Mouse (Mus musculus) heart, embryonic 14.5 days (tissue): ENCODE data around the gene Klhl22. TPM values are rescaled to one million over a fixed set of nuclear protein-coding genes. Genes with fewer than 3 reads are reported as not detected.

Experiments
- ATAC-seq: fragments of 200-750 bp; cut with Nextera tagmentation; 2 replicates; pipeline ENCODE4 v1.8.0; 2017; ENCODE audit warnings: low read depth, moderate TSS enrichment; ENCODE audit not compliant: insufficient number of reproducible peaks, insufficient read depth, low FRiP score
- H3K27ac ChIP-seq, 2 experiments: fragments of 200-500 bp in 1 of 2; fragments of 300-500 bp in 1 of 2; sonication (generic) in 1 of 2; replicated peaks in 1 of 2; 2 replicates each; pipeline ENCODE4 v1.5.1; 2012 to 2014; ENCODE audit warnings: low read depth in 2 of 2, low read length in 2 of 2, control low read depth in 1 of 2, mild to moderate bottlenecking in 1 of 2, mixed read lengths in 1 of 2; ENCODE audit not compliant: control insufficient read depth in 1 of 2, insufficient read depth in 1 of 2
- H3K27me3 ChIP-seq: fragments of 300-500 bp; sonication (generic); 2 replicates; pipeline ENCODE4 v1.6.1; 2014; ENCODE audit warnings: mild to moderate bottlenecking, low read length, control low read depth; ENCODE audit not compliant: control insufficient read depth, insufficient read depth
- H3K36me3 ChIP-seq: fragments of 300-500 bp; sonication (generic); 2 replicates; pipeline ENCODE4 v1.6.1; 2014; ENCODE audit warnings: mild to moderate bottlenecking, control low read depth, low read length, mixed read lengths; ENCODE audit not compliant: control insufficient read depth, insufficient read depth
- H3K4me1 ChIP-seq, 2 experiments: fragments of 200-500 bp in 1 of 2; fragments of 300-500 bp in 1 of 2; sonication (generic) in 1 of 2; 2 replicates each; pipeline ENCODE4 v1.6.1; 2012 to 2014; ENCODE audit warnings: low read length in 2 of 2, control low read depth in 1 of 2, mixed read lengths in 1 of 2; ENCODE audit not compliant: control insufficient read depth in 2 of 2, insufficient read depth in 2 of 2
- H3K4me2 ChIP-seq: fragments of 300-500 bp; sonication (generic); 2 replicates; pipeline ENCODE4 v1.6.1; 2014; ENCODE audit warnings: mild to moderate bottlenecking, low read length
- H3K4me3 ChIP-seq, 2 experiments: fragments of 200-500 bp in 1 of 2; fragments of 300-500 bp in 1 of 2; sonication (generic) in 1 of 2; 2 replicates each; pipeline ENCODE4 v1.5.1; 2012 to 2014; ENCODE audit warnings: low read length in 2 of 2, mild to moderate bottlenecking in 2 of 2, control low read depth in 1 of 2, low read depth in 1 of 2, moderate library complexity in 1 of 2; ENCODE audit not compliant: control insufficient read depth in 1 of 2, insufficient read depth in 1 of 2
- H3K9ac ChIP-seq: fragments of 300-500 bp; sonication (generic); 2 replicates; pipeline ENCODE4 v1.6.1; 2014; ENCODE audit warnings: mild to moderate bottlenecking, low read length
- H3K9me3 ChIP-seq: fragments of 300-500 bp; sonication (generic); 2 replicates; pipeline ENCODE4 v1.6.1; 2016; ENCODE audit warnings: low read length, control low read depth; ENCODE audit not compliant: control insufficient read depth
- WGBS: fragments of 180-500 bp; shearing (Covaris S2); extraction: QIAGEN DNeasy Blood & Tissue Kit; methylation state at CpG from one replicate; pipeline ENCODE4 v1.1.7; 2014; 5-methylcytosine and 5-hydroxymethylcytosine counted together
- polyA plus RNA-seq: library from polyadenylated mRNA; unstranded; fragments of >200 nt; fragmentation: Nextera tagmentation; extraction: Ambion mirVana; gene quantifications from 2 replicates; pipeline ENCODE4 v1.2.1, GENCODE M21; 2014

The Klhl22 gene
- polyA plus RNA-seq, 1 experiment from 2014 or later: 43.6 TPM

GRCm38 (mm10) chr16:17771117-17771865 lies 11.9 kb downstream of the Klhl22 start:
- H3K36me3 ChIP-seq: peaks cover 68% of the 10 kb centered on the region
- no peaks in the 10 kb centered on the region for H3K27me3 ChIP-seq
- no peak for ATAC-seq
- peaks cover 2 to 12% of the 10 kb centered on the region in 2 experiments; a peak in 2 of 4 replicates for H3K4me1 ChIP-seq
- no peak overlapping the region for H3K4me3 ChIP-seq
- no peak overlapping the region for H3K4me2 ChIP-seq
- 65% methylated on average over 4 of the region's 4 CpGs for WGBS
- H3K9ac ChIP-seq: no peak overlapping the region
- peak overlapping the region in 1 of 2 experiments; percentile 19; a peak in 1 of 4 replicates for H3K27ac ChIP-seq
- no peaks in the 10 kb centered on the region for H3K9me3 ChIP-seq

- Histone ChIP-seq H3K4me2 (no peak overlapping the region), H3K36me3 (peaks cover 74% of the 10 kb centered on the region), H3K4me1 (0 out of 4 replicates have a peak, but pooled peaks cover 0 to 5% of the 10 kb centered on the region in 2 experiments), H3K9me3 (no peaks in the 10 kb centered on the region), H3K27ac (no peak overlapping the region), H3K27me3 (no peaks in the 10 kb centered on the region), H3K9ac (no peak overlapping the region), H3K4me3 (no peak overlapping the region)
- 69% methylated on average over 11 of the region's 11 CpGs for WGBS
- no peak for ATAC-seq
Measured at GRCm38 (mm10) chr16:17776828-17777227, 17.4 kb downstream of the Klhl22 start.

GRCm38 (mm10) chr16:17778223-17778622 lies 18.8 kb downstream of the Klhl22 start:
- Histone ChIP-seq H3K4me2 (no peak overlapping the region), H3K9me3 (no peaks in the 10 kb centered on the region), H3K4me1 (0 out of 4 replicates have a peak, but pooled peaks cover 0 to 5% of the 10 kb centered on the region in 2 experiments), H3K27ac (no peak overlapping the region), H3K9ac (no peak overlapping the region), H3K36me3 (peaks cover 66% of the 10 kb centered on the region), H3K27me3 (no peaks in the 10 kb centered on the region), H3K4me3 (no peak overlapping the region)
- no peak for ATAC-seq
- 74% methylated on average over 4 of the region's 4 CpGs for WGBS

GRCm38 (mm10) chr16:17779692-17780091 lies 20.3 kb downstream of the Klhl22 start:
- no peaks in the 10 kb centered on the region for H3K27me3 ChIP-seq
- H3K36me3 ChIP-seq: peaks cover 69% of the 10 kb centered on the region
- 0 out of 4 replicates have a peak, but pooled peaks cover 0 to 5% of the 10 kb centered on the region in 2 experiments for H3K4me1 ChIP-seq
- no peak overlapping the region for H3K9ac ChIP-seq
- ATAC-seq: no peak
- 78% methylated on average over 1 of the region's 1 CpGs for WGBS
- H3K4me3 ChIP-seq: no peak overlapping the region
- no peak overlapping the region for H3K27ac ChIP-seq
- H3K9me3 ChIP-seq: no peaks in the 10 kb centered on the region
- no peak overlapping the region for H3K4me2 ChIP-seq

- Histone ChIP-seq H3K4me1 (no peaks in the 10 kb centered on the region), H3K9ac (no peak overlapping the region; the same call in 1 of the 2 replicates), H3K36me3 (peaks cover 74% of the 10 kb centered on the region), H3K27ac (no peak overlapping the region), H3K27me3 (no peaks in the 10 kb centered on the region), H3K4me3 (no peak overlapping the region), H3K9me3 (no peaks in the 10 kb centered on the region), H3K4me2 (no peak overlapping the region)
- ATAC-seq: no peak
- 51% methylated on average over 3 of the region's 3 CpGs for WGBS
Measured at GRCm38 (mm10) chr16:17785337-17785736, 25.9 kb downstream of the Klhl22 start.

DNA sequence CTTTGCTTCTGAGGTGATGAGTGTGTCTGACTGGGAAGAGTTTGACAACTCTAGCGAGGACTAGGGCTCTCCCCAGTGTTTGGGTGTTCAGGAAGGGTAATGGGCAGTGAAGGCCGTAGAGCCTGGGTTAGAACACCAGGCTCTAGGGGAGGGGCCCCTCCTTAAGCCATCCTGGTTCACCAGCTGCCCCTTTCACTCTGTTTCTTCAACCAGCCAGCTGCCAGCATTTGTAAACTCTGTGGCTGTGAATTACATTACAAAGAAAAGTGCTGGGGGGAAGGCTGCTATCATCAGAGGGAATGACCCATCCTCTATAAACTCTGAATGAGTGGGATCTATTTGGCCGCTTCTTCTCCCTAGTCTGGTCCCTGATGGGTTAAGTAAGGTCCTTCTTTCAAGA lies 33.3 kb downstream of the Klhl22 start:
- 0 out of 2 replicates have a peak, but pooled peaks cover 13% of the 10 kb centered on the region for H3K27me3 ChIP-seq
- no peak overlapping the region for H3K4me2 ChIP-seq
- 71% methylated on average over 3 of the region's 3 CpGs for WGBS
- H3K27ac ChIP-seq: no peak overlapping the region
- H3K36me3 ChIP-seq: peaks cover 46% of the 10 kb centered on the region
- no peak overlapping the region for H3K9ac ChIP-seq
- H3K4me3 ChIP-seq: no peak overlapping the region
- ATAC-seq: no peak
- no peaks in the 10 kb centered on the region for H3K9me3 ChIP-seq
- peaks cover 0 to 7% of the 10 kb centered on the region in 2 experiments; a peak in 1 of 4 replicates for H3K4me1 ChIP-seq

- WGBS: 87% methylated on average over 4 of the region's 4 CpGs
- H3K4me2 ChIP-seq: no peak overlapping the region
- H3K27me3 ChIP-seq: peaks cover 26% of the 10 kb centered on the region
- H3K36me3 ChIP-seq: peaks cover 35% of the 10 kb centered on the region
- no peaks in the 10 kb centered on the region for H3K9me3 ChIP-seq
- peaks cover 0 to 14% of the 10 kb centered on the region in 2 experiments; a peak in 1 of 4 replicates for H3K4me1 ChIP-seq
- H3K27ac ChIP-seq: no peak overlapping the region
- no peak overlapping the region for H3K9ac ChIP-seq
- no peak overlapping the region for H3K4me3 ChIP-seq
- no peak for ATAC-seq
Measured at GRCm38 (mm10) chr16:17794047-17794446, 34.6 kb downstream of the Klhl22 start.
